Mouse (Mus musculus) mouse embryonic stem cell (cell line): Measurements from ENCODE around the gene Exoc4.

Experiments
- in situ Hi-C, 2 experiments: fragments of 300-500 bp; cut with MboI; formaldehyde crosslinking; loops; 1 replicate in 1 of 2; 3 replicates in 1 of 2; pipeline ENCODE4 v1.14.3; 2019 to 2020; ENCODE audit warnings: low sequenced_read_pairs in 2 of 2, low pct_unique_long_range_greater_than_20kb in 1 of 2, mixed read lengths in 1 of 2; ENCODE audit not compliant: unreplicated experiment in 1 of 2

Exoc4 gene

GRCm38 (mm10) chr6:33801254-33801653, 552.4 kb downstream of the Exoc4 start:
- in situ Hi-C loops = no loop called here

GRCm38 (mm10) chr6:33803481-33804098, 554.7 kb downstream of the Exoc4 start:
- in situ Hi-C loops = no loop called here

GRCm38 (mm10) chr6:33804775-33805174, 555.9 kb downstream of the Exoc4 start:
- in situ Hi-C loops = no loop called here

- in situ Hi-C loops = no loop called here
Observed at GRCm38 (mm10) chr6:33806072-33806782, 557.3 kb downstream of the Exoc4 start.

GRCm38 (mm10) chr6:33814386-33814785, 565.5 kb downstream of the Exoc4 start:
- in situ Hi-C loops = no loop called here

GRCm38 (mm10) chr6:33823171-33823570, 574.3 kb downstream of the Exoc4 start:
- in situ Hi-C loops = no loop called here

- in situ Hi-C loops = no loop called here
Observed at GRCm38 (mm10) chr6:33823777-33824302, 575.0 kb downstream of the Exoc4 start.

- in situ Hi-C loops = no loop called here
Observed at GRCm38 (mm10) chr6:33828499-33828898, 579.6 kb downstream of the Exoc4 start.

- in situ Hi-C loops = no loop called here
Observed at GRCm38 (mm10) chr6:33829261-33829660, 580.4 kb downstream of the Exoc4 start.

GRCm38 (mm10) chr6:33831276-33831675, 582.4 kb downstream of the Exoc4 start:
- in situ Hi-C loops = no loop called here

- in situ Hi-C loops = no loop called here
Observed at GRCm38 (mm10) chr6:33832978-33833377, 584.1 kb downstream of the Exoc4 start.

- in situ Hi-C loops = no loop called here
Observed at GRCm38 (mm10) chr6:33836048-33836780, 587.3 kb downstream of the Exoc4 start.

GRCm38 (mm10) chr6:33842901-33843300, 594.0 kb downstream of the Exoc4 start:
- in situ Hi-C loops = no loop called here

- in situ Hi-C loops = no loop called here
Observed at GRCm38 (mm10) chr6:33859049-33859448, 610.2 kb downstream of the Exoc4 start.

- in situ Hi-C loops = no loop called here
Observed at GRCm38 (mm10) chr6:33865752-33866151, 616.9 kb downstream of the Exoc4 start.

GRCm38 (mm10) chr6:33866901-33867580, 618.2 kb downstream of the Exoc4 start:
- in situ Hi-C loops = no loop called here

- in situ Hi-C loops = no loop called here
Observed at GRCm38 (mm10) chr6:33869251-33869650, 620.4 kb downstream of the Exoc4 start.

GRCm38 (mm10) chr6:33870468-33871142, 621.7 kb downstream of the Exoc4 start:
- in situ Hi-C loops = no loop called here
